Mouse (Mus musculus): ENCODE results near the gene Jag2.

Gene Jag2

DNA sequence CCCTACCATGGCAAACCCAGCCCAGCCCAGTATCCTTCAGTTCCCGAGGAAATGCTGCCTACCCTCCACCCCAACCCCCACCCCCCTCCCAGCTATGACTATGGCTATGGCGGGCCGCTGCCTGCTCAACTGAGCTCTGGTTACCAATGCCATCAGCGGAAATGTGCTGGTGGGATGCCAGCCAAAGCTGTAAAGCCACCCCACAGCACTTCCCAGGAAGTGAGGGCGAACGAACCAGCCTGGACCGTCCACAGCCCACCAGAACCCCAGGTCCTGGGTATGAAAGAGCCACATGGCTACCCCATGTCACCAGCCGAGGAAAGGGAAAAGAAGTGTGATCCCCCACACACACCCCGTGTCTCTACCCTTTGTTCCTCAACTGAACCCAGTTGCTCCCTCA is 11.1 kb upstream of the Jag2 start:
- no peak for DNase-seq

DNA sequence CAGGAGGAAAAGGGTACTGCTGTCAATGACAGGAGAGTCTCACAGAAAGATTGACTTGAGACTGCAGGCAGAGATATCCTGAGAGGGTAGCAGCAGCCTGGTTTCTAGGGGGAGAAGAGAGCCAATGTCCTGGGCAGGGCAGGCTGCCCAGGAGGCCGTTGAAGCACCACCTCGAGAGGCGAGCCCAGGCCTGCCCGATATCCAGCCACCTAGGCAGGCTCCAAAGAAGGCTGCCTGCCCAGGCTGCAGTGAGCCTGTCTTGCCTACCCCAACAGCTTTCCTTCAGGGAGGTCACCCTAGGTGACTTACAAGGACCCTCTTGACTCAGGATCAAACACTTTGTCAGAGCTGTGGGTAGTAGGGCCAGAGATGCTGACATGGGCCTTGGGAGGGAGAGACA is 10.7 kb upstream of the Jag2 start:
- DNase-seq, result no peak

DNA sequence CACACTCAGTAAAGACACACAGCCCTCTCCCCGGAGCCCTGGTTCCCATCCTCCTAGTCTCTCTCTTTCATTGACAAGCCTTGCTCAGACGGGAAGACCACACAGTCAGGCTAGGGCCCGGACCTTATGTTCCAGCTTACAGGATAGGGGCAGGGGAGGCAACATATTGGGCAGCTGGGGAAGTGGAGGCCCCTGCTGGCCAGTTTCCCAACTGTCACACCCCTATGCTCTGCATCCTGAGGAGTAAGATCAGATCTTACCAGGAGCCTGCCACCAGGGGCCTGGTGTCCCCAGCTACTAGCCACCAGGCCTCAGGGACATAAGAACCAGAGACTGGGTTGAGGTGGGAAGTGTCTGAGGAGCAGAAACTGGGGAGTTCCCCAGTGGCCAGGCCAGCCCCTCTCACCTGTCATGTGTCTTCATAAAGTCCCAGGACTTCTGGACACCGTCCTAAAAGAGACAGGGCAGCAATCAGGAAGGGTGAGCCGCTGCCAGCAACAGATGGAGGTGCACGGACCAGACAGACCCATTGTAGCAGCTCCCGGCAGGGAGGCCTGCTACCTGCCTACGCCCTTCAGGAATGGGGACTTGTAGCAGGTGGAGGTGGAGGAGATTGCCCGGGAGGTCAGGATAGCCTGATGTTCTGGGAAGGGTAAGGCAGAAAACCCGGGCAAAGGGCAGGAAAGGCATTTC is 9.4 kb upstream of the Jag2 start:
- DNase-seq, result no peak

DNA sequence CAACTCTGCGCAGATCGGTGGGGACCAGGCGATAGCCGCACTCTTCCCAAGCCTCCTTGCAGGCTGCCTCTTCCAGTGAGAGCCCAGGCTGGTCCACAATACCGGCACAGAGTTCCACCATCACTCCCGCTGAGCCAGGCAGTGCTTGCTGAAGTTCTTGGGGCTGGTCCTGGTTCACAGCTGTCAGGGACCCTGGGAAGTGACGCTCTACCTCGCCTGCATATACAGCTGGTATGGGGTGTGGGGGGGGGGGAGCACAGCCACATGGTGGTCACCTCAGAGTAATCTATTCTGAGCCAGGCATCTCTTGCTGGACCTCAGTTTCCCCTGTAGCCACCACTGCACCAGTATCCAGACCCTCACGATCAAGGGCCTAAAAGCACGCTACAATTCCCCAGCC is 8.8 kb upstream of the Jag2 start:
- DNase-seq, result no peak

GRCm38 (mm10) chr12:112937906-112938305 is 8.3 kb upstream of the Jag2 start:
- no peak for DNase-seq

GRCm38 (mm10) chr12:112932647-112933046 is 3.1 kb upstream of the Jag2 start:
- DNase-seq, result no peak

- no peak for DNase-seq
These were observed 955 bp downstream of the Jag2 start for GRCm38 (mm10) chr12:112928401-112929241.

DNA sequence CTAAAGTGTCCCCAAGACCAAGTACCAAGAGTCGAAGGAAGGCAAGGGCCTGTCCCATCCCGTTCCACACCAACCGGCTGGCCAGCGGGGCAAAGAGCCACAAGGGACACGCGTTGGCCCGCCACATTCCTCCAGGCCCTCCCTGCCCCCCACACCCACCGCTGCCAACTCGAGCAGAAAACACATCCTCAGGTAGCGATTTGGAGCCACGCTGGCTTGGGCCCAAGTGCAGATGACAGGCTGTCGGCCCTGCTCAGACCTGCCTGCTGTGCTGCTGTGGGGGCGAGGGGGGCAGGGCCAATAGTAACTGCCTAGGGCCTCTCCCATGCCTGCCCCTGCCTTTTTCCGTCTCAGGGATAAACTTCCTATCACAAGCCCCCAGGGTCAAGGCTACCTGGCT is 2.3 kb downstream of the Jag2 start:
- no peak for DNase-seq

- no peak for DNase-seq
These were observed 3.6 kb downstream of the Jag2 start for GRCm38 (mm10) chr12:112925950-112926349.

GRCm38 (mm10) chr12:112922541-112922940 is 7.0 kb downstream of the Jag2 start:
- DNase-seq, result no peak

DNA sequence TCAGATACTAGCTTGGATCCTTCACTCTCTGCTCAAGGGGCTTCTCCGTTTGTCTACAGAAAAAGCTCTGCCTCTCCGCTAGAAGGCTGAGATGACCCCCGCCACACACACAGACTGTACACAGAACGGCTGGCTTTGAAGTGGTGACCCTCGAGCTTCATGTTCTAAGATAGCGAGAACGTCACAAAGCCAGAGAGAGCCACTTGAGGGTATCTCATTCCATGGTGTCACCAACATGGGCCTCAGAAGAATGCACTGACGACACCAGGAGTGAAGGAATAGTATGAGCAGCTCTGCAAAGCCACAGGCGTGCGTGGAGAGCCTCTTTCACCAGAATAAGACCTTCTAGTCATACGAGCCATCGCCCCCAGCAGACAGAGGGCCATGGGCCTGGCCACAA is 8.1 kb downstream of the Jag2 start:
- no peak for DNase-seq

DNA sequence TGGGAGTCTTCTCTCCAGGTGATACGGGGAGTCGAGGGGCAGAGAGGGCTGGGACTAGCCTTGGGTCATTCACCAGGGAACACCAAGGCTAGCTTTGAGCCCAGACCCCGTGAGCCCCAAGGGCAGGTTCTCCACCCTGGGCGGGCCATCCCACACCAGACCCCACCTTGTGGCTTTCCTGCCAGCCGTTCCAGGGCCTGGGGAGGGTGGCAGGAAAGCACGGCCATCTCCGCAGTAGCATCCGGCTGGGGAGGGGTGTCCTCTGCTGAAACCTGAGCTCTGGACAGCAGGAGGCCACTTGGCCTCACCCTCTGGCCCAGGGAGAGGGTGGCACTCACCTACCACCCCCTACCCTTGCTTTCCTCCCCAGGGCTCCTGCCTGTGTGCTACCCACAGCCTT is 11.7 kb downstream of the Jag2 start:
- no peak for DNase-seq

GRCm38 (mm10) chr12:112917486-112917885 is 12.1 kb downstream of the Jag2 start:
- DNase-seq, result peak in 1 of 2 experiments; percentile 39

- DNase-seq, result no peak
These were observed 12.7 kb downstream of the Jag2 start for GRCm38 (mm10) chr12:112916698-112917400.

DNA sequence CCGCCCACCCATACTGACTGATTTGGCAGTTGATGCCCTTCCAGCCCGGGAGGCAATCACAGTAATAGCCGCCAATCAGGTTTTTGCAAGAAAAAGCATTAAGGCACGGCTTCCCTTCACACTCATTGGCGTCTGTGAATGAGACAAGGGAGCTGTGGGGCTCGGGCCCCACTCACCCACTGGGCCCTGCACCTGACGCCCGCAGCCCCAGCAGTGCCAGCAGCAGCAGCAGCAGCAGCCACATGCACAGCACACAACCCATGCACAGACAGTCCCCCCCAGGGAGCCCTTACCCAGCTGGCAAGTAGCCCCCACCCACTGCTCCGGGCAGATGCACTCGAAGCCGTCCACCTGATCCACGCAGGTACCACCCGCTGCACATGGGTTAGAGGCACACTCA is 14.0 kb downstream of the Jag2 start:
- DNase-seq, result no peak

DNA sequence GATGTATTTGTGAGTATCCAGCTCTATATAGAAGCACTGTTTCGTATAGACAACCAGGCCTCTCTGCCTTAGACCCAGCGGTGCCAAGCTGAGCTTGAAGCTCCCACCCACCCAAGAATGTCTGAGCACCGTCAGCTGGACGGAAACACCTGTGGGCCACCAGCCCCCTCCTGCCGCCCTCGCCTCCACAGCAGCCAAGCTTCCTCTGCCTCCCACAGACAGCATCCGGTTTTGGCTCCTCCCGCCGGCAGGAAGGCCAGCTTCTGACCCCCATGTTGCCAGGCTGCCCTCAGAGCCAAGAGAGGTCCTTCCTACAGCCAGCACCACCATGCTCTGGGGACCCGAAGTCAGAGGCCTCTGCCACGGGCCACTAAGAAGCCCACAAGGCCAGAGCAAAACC is 15.0 kb downstream of the Jag2 start:
- DNase-seq, result peak in 1 of 2 experiments; percentile 28

- no peak for DNase-seq
These were observed 16.4 kb downstream of the Jag2 start for GRCm38 (mm10) chr12:112912951-112913745.

DNA sequence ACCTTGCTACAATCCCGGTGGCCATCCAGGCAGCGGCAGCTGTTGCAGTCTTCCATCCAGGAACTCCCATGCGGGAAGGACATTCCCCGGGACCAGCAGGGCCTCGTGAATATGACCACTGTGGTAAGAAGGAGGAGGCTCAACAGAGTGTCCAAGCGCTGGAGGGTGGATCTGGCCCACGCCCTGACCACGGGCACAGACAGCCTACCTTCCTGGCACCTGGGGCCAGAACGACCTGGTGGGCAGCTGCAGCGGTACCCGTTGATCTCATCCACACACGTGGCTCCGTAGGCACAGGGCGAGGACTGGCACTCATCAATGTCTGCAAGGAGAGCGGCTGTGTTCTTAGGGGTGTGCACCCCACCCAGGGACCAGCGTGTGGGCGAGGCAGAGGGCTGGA is 17.9 kb downstream of the Jag2 start:
- no peak for DNase-seq

DNA sequence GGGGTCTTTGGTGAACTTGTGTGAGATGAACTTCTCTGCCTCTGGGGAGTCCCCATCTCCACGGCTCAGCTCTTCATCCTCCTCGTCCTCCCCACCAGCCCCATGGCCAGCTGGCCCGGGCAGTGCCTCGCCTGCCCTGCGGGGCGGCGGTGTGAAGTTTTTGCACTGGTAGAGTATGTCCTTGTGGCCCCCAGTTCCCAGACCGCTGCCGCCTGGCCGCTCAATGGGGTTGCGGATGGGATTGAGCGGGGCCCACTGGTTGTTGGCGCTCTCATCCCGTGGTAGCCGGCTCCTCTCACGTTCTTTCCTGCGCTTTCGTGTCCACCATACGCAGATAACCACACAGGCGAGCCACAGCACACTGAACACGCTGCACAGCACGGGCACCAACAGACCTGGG is 20.6 kb downstream of the Jag2 start:
- no peak for DNase-seq

- DNase-seq, result no peak
These were observed 24.6 kb downstream of the Jag2 start for GRCm38 (mm10) chr12:112905001-112905400.

DNA sequence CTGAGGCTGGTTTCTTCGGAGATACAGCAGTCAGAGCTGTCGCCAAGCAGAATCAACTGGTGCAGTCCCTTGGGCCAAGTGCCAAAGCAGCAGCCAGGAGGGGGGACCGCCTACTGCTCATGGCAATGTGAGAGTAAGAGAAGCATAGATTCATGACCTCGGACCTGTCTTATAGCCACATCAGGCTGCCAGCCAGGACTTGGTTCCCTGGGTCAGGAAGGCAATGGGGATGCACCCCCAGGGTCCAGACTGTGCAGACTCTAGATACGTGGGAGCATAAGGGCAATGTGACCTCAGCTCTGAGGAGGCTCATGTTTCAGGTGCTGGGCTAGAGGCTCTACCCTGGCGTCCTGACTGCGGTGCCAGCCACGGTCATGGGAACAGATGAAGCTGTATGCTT is 25.6 kb downstream of the Jag2 start:
- DNase-seq, result no peak

GRCm38 (mm10) chr12:112900641-112901040 is 28.9 kb downstream of the Jag2 start:
- DNase-seq, result no peak

- no peak for DNase-seq
These were observed 30.6 kb downstream of the Jag2 start for GRCm38 (mm10) chr12:112898960-112899359.
